Mouse (Mus musculus): ENCODE results near the gene 4930544D05Rik. TPM values are rescaled to one million over a fixed set of nuclear protein-coding genes. Genes with fewer than 3 reads are reported as not detected.

4930544D05Rik gene
- polyA plus RNA-seq, 1 experiment from 2014 or later, result not detected

DNA sequence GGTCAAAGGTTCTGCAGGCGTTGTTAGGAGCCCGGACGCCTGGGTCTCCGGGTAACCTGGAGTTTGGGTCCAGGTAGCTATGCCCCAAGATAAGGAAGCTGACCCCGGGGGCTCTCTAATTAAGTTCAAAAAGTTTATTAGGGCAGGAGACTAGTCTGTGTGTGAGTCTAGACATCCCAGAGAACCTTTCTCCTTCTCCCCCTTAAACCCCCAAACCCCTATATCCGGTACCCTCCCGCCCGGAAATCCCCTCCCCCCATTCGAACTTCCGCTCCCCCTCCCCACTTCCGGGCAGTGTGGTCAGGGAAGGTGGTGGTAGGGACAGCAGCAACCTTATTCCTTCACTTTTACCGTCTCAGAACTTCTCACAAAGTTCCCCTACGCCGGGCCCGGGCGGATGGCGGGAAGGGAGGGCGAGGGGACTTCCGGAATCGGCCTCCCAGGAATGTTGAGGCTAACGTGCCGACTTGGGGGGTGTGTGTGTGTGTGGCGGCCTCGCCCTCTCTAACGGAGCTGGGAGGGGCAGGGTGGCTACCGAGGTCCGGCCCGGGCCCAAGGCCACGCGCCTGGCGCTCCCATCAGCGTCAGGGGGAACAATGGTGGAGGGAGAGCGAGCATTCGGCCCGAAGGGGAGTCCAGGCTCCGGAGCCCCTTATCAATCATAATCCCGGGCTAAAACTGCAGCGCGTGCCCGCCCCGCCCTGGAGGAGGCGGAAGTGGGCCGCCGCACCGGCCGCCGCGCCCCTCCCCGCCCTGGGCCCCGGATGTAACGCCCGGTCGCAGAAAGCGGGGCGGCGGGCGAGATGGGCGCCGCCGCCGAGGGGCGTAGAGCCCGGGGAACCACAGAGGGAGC, 37.9 kb downstream of the 4930544D05Rik start:
- DNase-seq (ENCODE audit: low spot score), result peak; percentile 85
- under 1% methylated on average over 62 of the region's 63 CpGs for WGBS
- Histone ChIP-seq H3K9me3 (ENCODE audit: control insufficient read depth, low read length) (no peaks in the 10 kb centered on the region), H3K4me3 (ENCODE audit: low read depth, low read length) (peak overlapping the region; percentile 100), H3K27ac (ENCODE audit: low read depth, low read length) (peak overlapping the region; percentile 100), H3K4me2 (peak overlapping the region; percentile 92), H3K36me3 (ENCODE audit: control insufficient read depth, insufficient read depth, low read length) (peaks cover 34% of the 10 kb centered on the region), H3K9ac (ENCODE audit: low read depth, low read length) (peak overlapping the region; percentile 100), H3K4me1 (replicated peaks; ENCODE audit: control insufficient read depth, insufficient read depth, low read length) (peaks cover 71% of the 10 kb centered on the region), H3K27me3 (replicated peaks; ENCODE audit: control insufficient read depth, insufficient read depth, low read length) (no peaks in the 10 kb centered on the region)
- peak; percentile 61 for ATAC-seq (replicated peaks; ENCODE audit: low FRiP score)

DNA sequence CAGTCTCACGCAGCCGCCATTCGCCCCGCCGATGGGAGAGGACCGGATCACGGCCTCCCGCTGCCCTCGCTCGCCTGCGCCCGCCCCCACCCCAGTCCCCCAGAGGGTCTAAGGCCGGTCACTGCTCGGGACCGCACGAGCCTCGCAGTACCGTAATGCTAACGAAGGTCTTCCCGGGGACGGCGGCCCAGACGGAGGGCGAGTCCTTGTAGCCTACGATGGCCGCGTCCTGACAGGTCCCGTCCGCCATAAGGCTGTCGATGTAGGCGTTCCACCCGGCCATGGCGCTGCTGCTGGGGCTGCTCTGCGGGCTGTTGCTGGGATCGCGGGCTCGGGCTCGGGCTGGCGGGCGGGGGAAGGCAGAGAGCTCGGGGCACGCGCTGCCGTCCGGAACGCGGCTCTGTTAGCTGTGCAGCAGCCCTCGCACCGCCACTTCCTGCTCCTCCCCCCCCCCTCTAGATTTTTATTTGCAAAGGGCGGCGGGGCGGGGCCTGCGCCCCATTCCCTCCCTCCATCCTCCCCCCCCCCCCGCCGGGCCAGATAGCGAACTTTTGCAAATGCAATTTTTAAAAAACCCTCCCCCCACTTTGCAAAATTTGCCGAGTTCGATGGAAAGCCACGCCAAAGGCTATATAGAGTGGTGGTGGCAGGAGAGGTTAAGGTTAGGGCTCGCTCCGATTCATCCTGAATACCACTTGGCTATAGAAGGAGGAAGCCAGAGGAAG, 38.7 kb downstream of the 4930544D05Rik start, which contains the start of gene Pfn1:
Gene Pfn1 (minus strand): TSS at position 447 of the 725 bp plus-strand sequence.
- Histone ChIP-seq H3K27ac (ENCODE audit: low read depth, low read length) (peak within 1 kb of the TSS; percentile 100), H3K4me2 (peak within 1 kb of the TSS; percentile 92), H3K9me3 (ENCODE audit: control insufficient read depth, low read length) (no peaks in the 10 kb centered on the region), H3K4me1 (replicated peaks; ENCODE audit: control insufficient read depth, insufficient read depth, low read length) (peaks cover 65% of the 10 kb centered on the region), H3K4me3 (ENCODE audit: low read depth, low read length) (peak within 1 kb of the TSS; percentile 100), H3K27me3 (replicated peaks; ENCODE audit: control insufficient read depth, insufficient read depth, low read length) (no peaks in the 10 kb centered on the region), H3K9ac (ENCODE audit: low read depth, low read length) (peak within 1 kb of the TSS; percentile 100), H3K36me3 (ENCODE audit: control insufficient read depth, insufficient read depth, low read length) (peaks cover 30% of the 10 kb centered on the region)
- DNase-seq (ENCODE audit: low spot score) (peak; percentile 81), ATAC-seq (replicated peaks; ENCODE audit: low FRiP score) (peak; percentile 55)
- WGBS, result under 1% methylated on average over 60 of the region's 61 CpGs

DNA sequence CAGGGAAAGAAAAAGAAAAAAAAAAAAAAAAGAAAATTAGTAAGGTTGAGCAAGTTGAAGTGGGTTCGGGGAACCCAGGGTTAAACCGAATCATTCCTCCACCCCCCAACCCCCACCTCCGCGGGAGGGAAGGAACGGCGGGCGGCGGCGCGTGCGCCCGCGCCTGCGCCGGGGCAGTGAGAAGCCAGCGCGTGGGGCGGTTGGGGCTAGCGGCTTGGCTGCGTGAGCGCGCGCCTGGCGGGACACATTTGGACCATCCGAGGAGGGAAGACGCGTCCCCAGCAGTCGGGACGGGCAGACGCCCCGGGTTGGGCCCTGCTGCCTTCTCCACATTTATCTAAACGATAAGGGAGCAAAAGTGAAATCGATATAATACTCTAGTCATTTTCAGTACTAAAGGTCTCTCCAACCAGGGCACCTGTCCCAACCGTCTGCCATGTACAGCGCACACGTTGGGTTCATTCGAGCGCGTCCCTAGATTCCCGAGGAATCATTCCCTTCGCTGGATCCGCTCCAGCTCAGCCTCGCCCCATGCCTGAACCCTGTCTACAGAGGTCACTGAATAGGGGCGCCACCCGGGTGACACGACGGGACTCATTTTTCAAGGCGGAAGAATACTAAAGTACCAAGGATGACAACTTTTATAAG, 39.4 kb downstream of the 4930544D05Rik start:
- no peaks in the 10 kb centered on the region for H3K27me3 ChIP-seq (replicated peaks; ENCODE audit: control insufficient read depth, insufficient read depth, low read length)
- H3K27ac ChIP-seq (ENCODE audit: low read depth, low read length), result peak overlapping the region; percentile 100
- H3K9ac ChIP-seq (ENCODE audit: low read depth, low read length), result peak overlapping the region; percentile 100
- H3K36me3 ChIP-seq (ENCODE audit: control insufficient read depth, insufficient read depth, low read length), result peaks cover 23% of the 10 kb centered on the region
- H3K4me2 ChIP-seq, result peak overlapping the region; percentile 92
- ATAC-seq (replicated peaks; ENCODE audit: low FRiP score), result peak; percentile 61
- peak; percentile 85 for DNase-seq (ENCODE audit: low spot score)
- under 1% methylated on average over 48 of the region's 48 CpGs for WGBS
- no peaks in the 10 kb centered on the region for H3K9me3 ChIP-seq (ENCODE audit: control insufficient read depth, low read length)
- peak overlapping the region; percentile 100 for H3K4me3 ChIP-seq (ENCODE audit: low read depth, low read length)
- peaks cover 58% of the 10 kb centered on the region for H3K4me1 ChIP-seq (replicated peaks; ENCODE audit: control insufficient read depth, insufficient read depth, low read length)

- H3K9ac ChIP-seq (ENCODE audit: low read depth, low read length), result peak overlapping the region; percentile 100
- peak overlapping the region; percentile 100 for H3K27ac ChIP-seq (ENCODE audit: low read depth, low read length)
- peaks cover 51% of the 10 kb centered on the region for H3K4me1 ChIP-seq (replicated peaks; ENCODE audit: control insufficient read depth, insufficient read depth, low read length)
- under 1% methylated on average over 61 of the region's 61 CpGs for WGBS
- H3K9me3 ChIP-seq (ENCODE audit: control insufficient read depth, low read length), result no peaks in the 10 kb centered on the region
- peaks cover 17% of the 10 kb centered on the region for H3K36me3 ChIP-seq (ENCODE audit: control insufficient read depth, insufficient read depth, low read length)
- H3K27me3 ChIP-seq (replicated peaks; ENCODE audit: control insufficient read depth, insufficient read depth, low read length), result no peaks in the 10 kb centered on the region
- DNase-seq (ENCODE audit: low spot score), result peak; percentile 83
- peak overlapping the region; percentile 100 for H3K4me3 ChIP-seq (ENCODE audit: low read depth, low read length)
- peak; percentile 37 for ATAC-seq (replicated peaks; ENCODE audit: low FRiP score)
- H3K4me2 ChIP-seq, result peak overlapping the region; percentile 92
These were observed 40.2 kb downstream of the 4930544D05Rik start for GRCm38 (mm10) chr11:70655571-70656455.

- Histone ChIP-seq H3K27ac (ENCODE audit: low read depth, low read length) (peak overlapping the region; percentile 100), H3K4me2 (peak overlapping the region; percentile 92), H3K36me3 (ENCODE audit: control insufficient read depth, insufficient read depth, low read length) (peaks cover 13% of the 10 kb centered on the region), H3K9ac (ENCODE audit: low read depth, low read length) (peak overlapping the region; percentile 100), H3K4me3 (ENCODE audit: low read depth, low read length) (peak overlapping the region; percentile 100), H3K9me3 (ENCODE audit: control insufficient read depth, low read length) (no peaks in the 10 kb centered on the region), H3K4me1 (replicated peaks; ENCODE audit: control insufficient read depth, insufficient read depth, low read length) (peaks cover 44% of the 10 kb centered on the region), H3K27me3 (replicated peaks; ENCODE audit: control insufficient read depth, insufficient read depth, low read length) (no peaks in the 10 kb centered on the region)
- DNase-seq (ENCODE audit: low spot score) (no peak), ATAC-seq (replicated peaks; ENCODE audit: low FRiP score) (no peak)
- 11% methylated on average over 16 of the region's 16 CpGs for WGBS
These were observed 40.8 kb downstream of the 4930544D05Rik start for GRCm38 (mm10) chr11:70656456-70656927.

DNA sequence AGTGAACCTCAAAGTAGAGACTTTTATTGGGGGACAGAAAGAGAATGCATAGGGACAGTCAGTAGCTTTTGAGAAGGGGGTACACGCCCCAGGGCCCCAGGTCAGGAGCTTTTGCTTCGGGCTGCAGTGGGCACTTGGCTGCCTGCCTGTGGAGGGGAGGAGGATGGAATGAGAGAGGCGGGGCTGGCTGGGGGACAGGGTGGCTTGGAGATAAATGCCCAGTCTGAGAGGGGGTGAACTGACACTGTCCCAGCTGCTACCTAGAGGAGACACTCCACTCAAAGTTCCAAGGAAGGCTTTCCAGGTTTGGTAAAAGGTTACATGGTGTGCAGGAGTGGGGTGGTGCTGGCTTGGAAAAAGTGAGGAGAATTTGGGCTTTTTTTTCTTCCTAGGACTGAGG, 41.3 kb downstream of the 4930544D05Rik start, which contains the start of gene Eno3:
Gene Eno3 (plus strand): TSS at position 239 of the 400 bp plus-strand sequence.
- ATAC-seq (replicated peaks; ENCODE audit: low FRiP score), result no peak
- H3K4me2 ChIP-seq, result peak within 1 kb of the TSS; percentile 92
- H3K27me3 ChIP-seq (replicated peaks; ENCODE audit: control insufficient read depth, insufficient read depth, low read length), result no peaks in the 10 kb centered on the region
- H3K36me3 ChIP-seq (ENCODE audit: control insufficient read depth, insufficient read depth, low read length), result peaks cover 11% of the 10 kb centered on the region
- 8% methylated on average over 3 of the region's 3 CpGs for WGBS
- H3K9ac ChIP-seq (ENCODE audit: low read depth, low read length), result peak within 1 kb of the TSS; percentile 100
- H3K4me3 ChIP-seq (ENCODE audit: low read depth, low read length), result peak within 1 kb of the TSS; percentile 100
- peaks cover 40% of the 10 kb centered on the region for H3K4me1 ChIP-seq (replicated peaks; ENCODE audit: control insufficient read depth, insufficient read depth, low read length)
- no peaks in the 10 kb centered on the region for H3K9me3 ChIP-seq (ENCODE audit: control insufficient read depth, low read length)
- H3K27ac ChIP-seq (ENCODE audit: low read depth, low read length), result peak within 1 kb of the TSS; percentile 100
- DNase-seq (ENCODE audit: low spot score), result no peak

GRCm38 (mm10) chr11:70657573-70657972, 41.9 kb downstream of the 4930544D05Rik start:
- Histone ChIP-seq H3K4me2 (peak overlapping the region; percentile 92), H3K27ac (ENCODE audit: low read depth, low read length) (peak overlapping the region; percentile 100), H3K36me3 (ENCODE audit: control insufficient read depth, insufficient read depth, low read length) (peaks cover 6% of the 10 kb centered on the region), H3K27me3 (replicated peaks; ENCODE audit: control insufficient read depth, insufficient read depth, low read length) (no peaks in the 10 kb centered on the region), H3K4me3 (ENCODE audit: low read depth, low read length) (no peak overlapping the region), H3K4me1 (replicated peaks; ENCODE audit: control insufficient read depth, insufficient read depth, low read length) (peaks cover 34% of the 10 kb centered on the region), H3K9ac (ENCODE audit: low read depth, low read length) (0 out of 2 replicates have a peak overlapping the region, but pooled peaks have one; percentile 25), H3K9me3 (ENCODE audit: control insufficient read depth, low read length) (no peaks in the 10 kb centered on the region)
- WGBS, result 42% methylated on average over 6 of the region's 6 CpGs
- ATAC-seq (replicated peaks; ENCODE audit: low FRiP score) (no peak), DNase-seq (ENCODE audit: low spot score) (no peak)

Data from liver, embryonic 11.5 days (tissue).